Mouse (Mus musculus) spleen, adult 2 months (tissue): Measurements from ENCODE around the gene Tle2. TPM values are rescaled to one million over a fixed set of nuclear protein-coding genes. Genes with fewer than 3 reads are reported as not detected.

Source experiments
- DNase-seq, 2 experiments: peaks; one replicate each; pipeline versions ENCODE4 v3.0.0 to v3.0.0-alpha.2; 2012 to 2021; ENCODE audit warnings: low spot score in 2 of 2, low read depth in 1 of 2
- H3K27ac ChIP-seq: fragments of 200-500 bp; 2 replicates; pipeline ENCODE4 v1.5.1; 2012; ENCODE audit warnings: low read length, inconsistent platforms; ENCODE audit not compliant: insufficient read depth
- H3K27me3 ChIP-seq: fragments of 200-500 bp; 2 replicates; pipeline ENCODE4 v1.6.1; 2012; ENCODE audit warnings: mild to moderate bottlenecking, moderate library complexity, low read length, inconsistent platforms; ENCODE audit not compliant: control insufficient read depth, insufficient read depth
- H3K36me3 ChIP-seq: fragments of 200-500 bp; 2 replicates; pipeline ENCODE4 v1.6.1; 2012; ENCODE audit warnings: mild to moderate bottlenecking, low read length, inconsistent platforms; ENCODE audit not compliant: control insufficient read depth, insufficient read depth
- H3K4me1 ChIP-seq: fragments of 200-500 bp; 2 replicates; pipeline ENCODE4 v1.6.1; 2011; ENCODE audit warnings: inconsistent platforms; ENCODE audit not compliant: control insufficient read depth, insufficient read depth, insufficient read length
- H3K4me3 ChIP-seq: fragments of 200-500 bp; 2 replicates; pipeline ENCODE4 v1.5.1; 2011; ENCODE audit warnings: mild to moderate bottlenecking, inconsistent platforms; ENCODE audit not compliant: insufficient read depth, insufficient read length; ENCODE audit errors: extremely low read depth
- CTCF ChIP-seq: fragments of 200-500 bp; IDR thresholded peaks from 2 replicates; pipeline ENCODE4 v1.5.1; 2011; ENCODE audit warnings: mild to moderate bottlenecking, inconsistent platforms; ENCODE audit not compliant: insufficient read depth, insufficient read length, insufficient replicate concordance; ENCODE audit errors: extremely low read depth
- POLR2A ChIP-seq: fragments of 200-500 bp; IDR thresholded peaks from 2 replicates; pipeline ENCODE4 v1.6.1; 2011; ENCODE audit warnings: low read depth, low read length, inconsistent platforms
- WGBS: fragments of 180-500 bp; shearing (Covaris S2); methylation state at CpG from one replicate; pipeline ENCODE4 v1.1.7; 2018; 5-methylcytosine and 5-hydroxymethylcytosine counted together
- polyA plus RNA-seq: library from polyadenylated mRNA; depleted of rRNA; stranded (reverse); fragments of >200 nt; gene quantifications from 2 replicates; pipeline ENCODE4 v1.2.3, GENCODE M21; 2012; rRNA removed

The Tle2 gene
- polyA plus RNA-seq, 1 experiment = 49.9 TPM

- Histone ChIP-seq H3K4me3 (peak overlapping the region; percentile 91), H3K27me3 (no peaks in the 10 kb centered on the region), H3K27ac (peak overlapping the region; percentile 87), H3K36me3 (no peaks in the 10 kb centered on the region), H3K4me1 (peaks cover 4% of the 10 kb centered on the region; the same call in 1 of the 2 replicates)
- DNase-seq = no peak
- TF ChIP-seq CTCF = no peak
- TF ChIP-seq POLR2A = no peak
- WGBS = 32% methylated on average over 7 of the region's 7 CpGs
These were observed 53.5 kb downstream of the Tle2 start for GRCm38 (mm10) chr10:81627836-81628220.

- peaks cover 4% of the 10 kb centered on the region; the same call in 1 of the 2 replicates for H3K4me1 ChIP-seq
- 91% methylated on average over 16 of the region's 16 CpGs for WGBS
- H3K36me3 ChIP-seq = no peaks in the 10 kb centered on the region
- H3K4me3 ChIP-seq = peak within 1 kb of the TSS; percentile 91
- H3K27ac ChIP-seq = peak within 1 kb of the TSS; percentile 87
- no peaks in the 10 kb centered on the region for H3K27me3 ChIP-seq
- no peak for DNase-seq
- TF ChIP-seq CTCF = no peak
- TF ChIP-seq POLR2A = no peak
These were observed 54.0 kb downstream of the Tle2 start, which contains the start of gene Ankrd24 for GRCm38 (mm10) chr10:81628390-81628789. Gene Ankrd24, plus strand, starts transcription at chr10:81628540.

- H3K4me1 ChIP-seq = peaks cover 6% of the 10 kb centered on the region; the same call in 1 of the 2 replicates
- peak; percentile 47 to 76 for DNase-seq
- H3K4me3 ChIP-seq = peak overlapping the region; percentile 43
- H3K27me3 ChIP-seq = no peaks in the 10 kb centered on the region
- 6% methylated on average over 36 of the region's 37 CpGs for WGBS
- H3K36me3 ChIP-seq = no peaks in the 10 kb centered on the region
- H3K27ac ChIP-seq = no peak overlapping the region
- TF ChIP-seq POLR2A (no peak), CTCF (no peak)
These were observed 59.1 kb downstream of the Tle2 start for GRCm38 (mm10) chr10:81633253-81634099.

- DNase-seq = no peak
These were observed 62.0 kb downstream of the Tle2 start for GRCm38 (mm10) chr10:81636338-81636737.

GRCm38 (mm10) chr10:81638101-81638500 is 63.7 kb downstream of the Tle2 start:
- H3K4me3 ChIP-seq = no peak overlapping the region
- H3K36me3 ChIP-seq = no peaks in the 10 kb centered on the region
- no peaks in the 10 kb centered on the region for H3K27me3 ChIP-seq
- H3K27ac ChIP-seq = no peak overlapping the region
- H3K4me1 ChIP-seq = peaks cover 13% of the 10 kb centered on the region; the same call in 1 of the 2 replicates
- TF ChIP-seq POLR2A = no peak
- TF ChIP-seq CTCF = no peak
- DNase-seq = no peak
- 81% methylated on average over 6 of the region's 6 CpGs for WGBS

More at GRCm38 (mm10) chr10:81636338-81636737, 62.0 kb downstream of the Tle2 start:
- WGBS = 39% methylated on average over 8 of the region's 8 CpGs
- Histone ChIP-seq H3K27me3 (no peaks in the 10 kb centered on the region), H3K4me1 (peaks cover 6% of the 10 kb centered on the region; the same call in 1 of the 2 replicates), H3K4me3 (no peak overlapping the region), H3K36me3 (no peaks in the 10 kb centered on the region), H3K27ac (no peak overlapping the region)
- no peak for TF ChIP-seq CTCF
- no peak for TF ChIP-seq POLR2A

Other genes starting within 250 kb of the Tle2 start
- gene Tbxa2r, start 245.8 kb upstream of the Tle2 start, polyA plus RNA-seq = 68.1 and 92.5 TPM in 2 replicates
- 1.3 and 1.7 TPM in 2 replicates for gene Gipc3, start 231.3 kb upstream of the Tle2 start, polyA plus RNA-seq
- gene Hmg20b, start 224.1 kb upstream of the Tle2 start, polyA plus RNA-seq = 74.8 and 92.9 TPM in 2 replicates
- gene Mfsd12, start 217.1 kb upstream of the Tle2 start, polyA plus RNA-seq = 20.2 and 32.6 TPM in 2 replicates
- 7.8 and 11.7 TPM in 2 replicates for gene 4930404N11Rik, start 208.7 kb upstream of the Tle2 start, polyA plus RNA-seq
- gene Fzr1, start 196.0 kb upstream of the Tle2 start, polyA plus RNA-seq = 127 and 128 TPM in 2 replicates
- 47.9 and 71.7 TPM in 2 replicates for gene Dohh, start 190.1 kb upstream of the Tle2 start, polyA plus RNA-seq
- gene Gm48551, start 190.1 kb upstream of the Tle2 start, polyA plus RNA-seq = 2.3 and 2.9 TPM in 2 replicates
- 2.9 and 6.4 TPM in 2 replicates for gene Gm48552, start 185.6 kb upstream of the Tle2 start, polyA plus RNA-seq
- 18.3 and 22.9 TPM in 2 replicates for gene Smim24, start 181.5 kb upstream of the Tle2 start, polyA plus RNA-seq
- 26.0 and 32.4 TPM in 2 replicates for gene Nfic, start 118.9 kb upstream of the Tle2 start, polyA plus RNA-seq
- 0.33 and 0.70 TPM in 2 replicates for gene Celf5, start 91.9 kb upstream of the Tle2 start, polyA plus RNA-seq
- 198 and 259 TPM in 2 replicates for gene Ncln, start 78.2 kb upstream of the Tle2 start, polyA plus RNA-seq
- gene S1pr4, start 74.4 kb upstream of the Tle2 start, polyA plus RNA-seq = 127 and 168 TPM in 2 replicates
- 14.8 and 15.1 TPM in 2 replicates for gene Gna15, start 50.3 kb upstream of the Tle2 start, polyA plus RNA-seq
- gene Gna11, start 29.4 kb upstream of the Tle2 start, polyA plus RNA-seq = 33.8 and 38.9 TPM in 2 replicates
- gene Aes, start 15.1 kb upstream of the Tle2 start, polyA plus RNA-seq = 702 and 1,172 TPM in 2 replicates
- gene Tle6, start 26.5 kb downstream of the Tle2 start, polyA plus RNA-seq = 14.3 and 15.6 TPM in 2 replicates
- gene BC025920, start 31.7 kb downstream of the Tle2 start, polyA plus RNA-seq = 1.8 TPM in 2 replicates
- gene Sirt6, start 53.2 kb downstream of the Tle2 start, polyA plus RNA-seq = 30.3 and 39.4 TPM in 2 replicates
- 14.0 and 17.8 TPM in 2 replicates for gene Ankrd24, start 54.0 kb downstream of the Tle2 start, polyA plus RNA-seq
- gene Gm10778, start 74.5 kb downstream of the Tle2 start, polyA plus RNA-seq = 0.29 and 0.40 TPM in 2 replicates
- gene Zfp433, start 130.3 kb downstream of the Tle2 start, polyA plus RNA-seq = 0.34 and 0.41 TPM in 2 replicates
- gene Gm3055, start 196.6 kb downstream of the Tle2 start, polyA plus RNA-seq = 0.39 and 0.41 TPM in 2 replicates
- not detected in 2 replicates for gene Gm4767, start 237.6 kb downstream of the Tle2 start, polyA plus RNA-seq